Mouse (Mus musculus) kidney, postnatal 25 days (tissue): ENCODE measurements around the gene Zfp217.

Experiments used
- DNase-seq, 2 experiments: peaks; one replicate each; pipeline ENCODE4 v3.0.0; 2021; ENCODE audit warnings: mixed read lengths in 2 of 2

The Zfp217 gene

GRCm38 (mm10) chr2:170132716-170133092 is 15.2 kb downstream of the Zfp217 start:
- no peak for DNase-seq

GRCm38 (mm10) chr2:170131981-170132460 is 15.9 kb downstream of the Zfp217 start:
- DNase-seq: no peak

GRCm38 (mm10) chr2:170130780-170131645 is 16.9 kb downstream of the Zfp217 start:
- DNase-seq: peak; percentile 84 to 93

GRCm38 (mm10) chr2:170129923-170130779 is 17.8 kb downstream of the Zfp217 start:
- peak in 1 of 2 experiments; percentile 59 for DNase-seq

GRCm38 (mm10) chr2:170129248-170129922 is 18.5 kb downstream of the Zfp217 start:
- no peak for DNase-seq

- DNase-seq: no peak
Observed at GRCm38 (mm10) chr2:170128461-170129247, 19.2 kb downstream of the Zfp217 start.

GRCm38 (mm10) chr2:170127523-170127922 is 20.4 kb downstream of the Zfp217 start:
- DNase-seq: no peak

- no peak for DNase-seq
Observed at GRCm38 (mm10) chr2:170126266-170126665, 21.6 kb downstream of the Zfp217 start.

GRCm38 (mm10) chr2:170122197-170122596 is 25.7 kb downstream of the Zfp217 start:
- no peak for DNase-seq

- no peak for DNase-seq
Observed at GRCm38 (mm10) chr2:170120139-170121027, 27.5 kb downstream of the Zfp217 start.

GRCm38 (mm10) chr2:170116704-170117281 is 31.1 kb downstream of the Zfp217 start:
- DNase-seq: peak; percentile 55 to 78

GRCm38 (mm10) chr2:170110306-170110705 is 37.6 kb downstream of the Zfp217 start:
- peak in 1 of 2 experiments; percentile 53 for DNase-seq

- no peak for DNase-seq
Observed at GRCm38 (mm10) chr2:170109528-170109927, 38.4 kb downstream of the Zfp217 start.

GRCm38 (mm10) chr2:170107791-170108190 is 40.1 kb downstream of the Zfp217 start:
- no peak for DNase-seq

- DNase-seq: no peak
Observed at GRCm38 (mm10) chr2:170106000-170106399, 41.9 kb downstream of the Zfp217 start.

- no peak for DNase-seq
Observed at GRCm38 (mm10) chr2:170104396-170104795, 43.5 kb downstream of the Zfp217 start.

- DNase-seq: peak; percentile 62 to 70
Observed at GRCm38 (mm10) chr2:170103852-170104251, 44.1 kb downstream of the Zfp217 start.

- DNase-seq: no peak
Observed at GRCm38 (mm10) chr2:170103341-170103740, 44.6 kb downstream of the Zfp217 start.

- DNase-seq: no peak
Observed at GRCm38 (mm10) chr2:170101932-170102331, 46.0 kb downstream of the Zfp217 start.

GRCm38 (mm10) chr2:170101132-170101531 is 46.8 kb downstream of the Zfp217 start:
- DNase-seq: peak; percentile 89 to 95

GRCm38 (mm10) chr2:170094871-170095270 is 53.0 kb downstream of the Zfp217 start:
- peak; percentile 48 to 61 for DNase-seq
